Mouse (Mus musculus) Patski (cell line): Measurements from ENCODE around the gene Kcnc2. TPM values are rescaled to one million over a fixed set of nuclear protein-coding genes. Genes with fewer than 3 reads are reported as not detected.

Source experiments
- ATAC-seq: fragments of 100-300 bp; one replicate; pipeline ENCODE4 v1.8.0; 2021
- CTCF ChIA-PET: fragments of 350-600 bp; sonication (Branson Sonifier 250); formaldehyde crosslinking; loops from one replicate; lab custom pipeline; 2022; ENCODE audit warnings: inconsistent platforms; lab: Charles Lee
- POLR2A ChIA-PET: fragments of 350-600 bp; sonication (Branson Sonifier 250); formaldehyde crosslinking; loops from one replicate; lab custom pipeline; 2022; ENCODE audit warnings: antibody characterized with exemption, inconsistent platforms; lab: Charles Lee
- DNase-seq: peaks from one replicate; pipeline ENCODE4 v3.0.0-alpha.2; 2011; ENCODE audit warnings: low read depth, low spot score
- H3K27me3 ChIP-seq: fragments of 371-371 bp; one replicate; pipeline ENCODE4 v1.5.1; 2021
- CTCF ChIP-seq: fragments of 100-300 bp; IDR thresholded peaks from one replicate; pipeline ENCODE4 v1.5.1; 2021
- in situ Hi-C: fragments of 300-500 bp; cut with MboI; formaldehyde crosslinking; loops from 3 replicates; pipeline ENCODE4 v1.11.1; 2018; ENCODE audit warnings: low pct_unique_long_range_greater_than_20kb, mixed read lengths
- polyA plus RNA-seq: library from polyadenylated mRNA; unstranded; gene quantifications from one replicate; pipeline ENCODE4 v1.2.3, GENCODE M21; 2021

Gene Kcnc2
- polyA plus RNA-seq, 1 experiment from 2014 or later: 0.14 TPM

DNA sequence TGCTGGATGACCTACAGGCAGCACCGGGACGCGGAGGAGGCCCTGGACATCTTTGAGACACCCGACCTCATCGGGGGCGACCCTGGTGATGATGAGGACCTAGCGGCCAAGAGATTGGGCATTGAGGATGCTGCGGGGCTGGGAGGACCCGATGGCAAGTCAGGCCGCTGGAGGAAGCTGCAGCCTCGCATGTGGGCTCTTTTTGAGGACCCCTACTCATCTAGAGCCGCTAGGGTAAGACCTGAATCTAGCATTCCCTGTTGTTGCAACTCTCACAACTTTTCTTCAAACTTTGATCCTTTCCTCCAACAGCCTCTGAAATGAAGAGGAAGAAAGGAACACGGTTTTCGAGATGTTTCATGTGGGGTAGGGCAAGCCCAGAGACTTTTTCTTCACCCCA, 1.2 kb downstream of the Kcnc2 start:
- ATAC-seq (no peak), DNase-seq (no peak)
- TF ChIP-seq CTCF: no peak
- ChIA-PET CTCF (interaction anchor here (0.7 kb wide), 1 partner anchor 446 kb away, joined by 3 read pairs; no protein-coding TSS in a partner anchor), POLR2A (no interaction called here)
- no peaks in the 10 kb centered on the region for H3K27me3 ChIP-seq
- in situ Hi-C loops: no loop called here

DNA sequence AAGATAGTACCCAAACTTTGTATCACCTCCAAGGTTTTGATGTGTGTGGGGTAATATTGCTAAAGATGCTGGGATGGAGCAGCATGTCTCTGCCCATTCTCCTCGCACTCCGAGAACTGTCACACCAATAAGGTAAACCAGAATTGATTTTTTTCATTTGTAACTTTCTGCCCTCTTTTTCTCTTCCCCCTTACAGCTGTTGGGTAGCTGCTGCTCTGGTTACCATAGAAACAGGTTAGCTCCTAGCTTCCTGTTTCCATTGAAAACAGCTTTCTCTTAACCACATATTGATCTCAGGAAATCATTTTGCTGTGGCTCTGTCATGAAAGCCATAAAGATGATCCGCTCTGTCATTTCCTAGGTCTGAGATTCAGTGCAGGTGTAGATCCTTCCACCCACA, 7.1 kb downstream of the Kcnc2 start:
- in situ Hi-C loops: no loop called here
- TF ChIP-seq CTCF: no peak
- POLR2A ChIA-PET: no interaction called here
- ATAC-seq: no peak
- CTCF ChIA-PET: no interaction called here
- H3K27me3 ChIP-seq: no peaks in the 10 kb centered on the region
- no peak for DNase-seq

DNA sequence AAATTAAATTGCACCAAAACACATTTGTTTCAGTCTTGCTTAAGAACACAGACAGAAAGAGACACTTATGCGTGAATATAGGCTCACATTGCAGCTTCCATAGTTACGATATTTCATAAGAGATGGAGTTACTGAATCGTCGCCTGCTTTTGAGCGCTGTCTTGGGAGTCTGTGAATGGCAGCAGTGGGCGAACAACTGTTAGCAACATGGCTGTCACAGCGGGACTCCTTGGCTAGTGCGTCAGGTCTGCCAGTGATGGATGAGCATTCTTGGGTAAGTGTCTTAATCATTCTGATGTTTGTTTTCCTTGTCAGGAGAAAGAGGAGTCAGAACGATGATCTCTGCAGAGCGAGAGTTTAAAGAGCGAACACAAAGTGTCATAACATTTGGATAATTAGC, 44.2 kb downstream of the Kcnc2 start:
- no peaks in the 10 kb centered on the region for H3K27me3 ChIP-seq
- no peak for ATAC-seq
- DNase-seq: no peak
- no peak for TF ChIP-seq CTCF
- in situ Hi-C loops: no loop called here
- CTCF ChIA-PET: interaction anchor here (1.3 kb wide), 1 partner anchor 431 kb away, joined by 3 read pairs; no protein-coding TSS in a partner anchor
- POLR2A ChIA-PET: no interaction called here

DNA sequence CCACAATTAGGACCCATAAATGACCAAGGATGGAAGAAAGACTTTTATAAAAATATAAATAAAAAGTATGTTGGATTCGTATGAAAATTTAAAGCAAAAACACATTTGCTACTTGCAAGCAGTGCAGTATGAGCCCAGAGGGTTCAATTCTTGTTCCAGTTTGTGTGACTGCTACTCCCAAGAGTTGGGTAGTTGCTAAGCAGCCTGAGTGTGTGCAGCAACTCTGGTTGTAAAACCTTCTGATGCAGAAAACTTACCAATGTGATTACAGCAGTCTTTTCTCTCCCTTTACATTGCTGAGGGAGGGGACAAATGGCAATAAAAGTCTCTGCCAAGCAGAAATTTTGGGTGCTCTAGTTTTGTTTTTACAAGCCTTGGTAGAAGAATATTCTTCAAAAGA, 46.9 kb downstream of the Kcnc2 start:
- TF ChIP-seq CTCF: no peak
- ATAC-seq: no peak
- ChIA-PET POLR2A (no interaction called here), CTCF (no interaction called here)
- in situ Hi-C loops: no loop called here
- no peaks in the 10 kb centered on the region for H3K27me3 ChIP-seq
- DNase-seq: no peak

DNA sequence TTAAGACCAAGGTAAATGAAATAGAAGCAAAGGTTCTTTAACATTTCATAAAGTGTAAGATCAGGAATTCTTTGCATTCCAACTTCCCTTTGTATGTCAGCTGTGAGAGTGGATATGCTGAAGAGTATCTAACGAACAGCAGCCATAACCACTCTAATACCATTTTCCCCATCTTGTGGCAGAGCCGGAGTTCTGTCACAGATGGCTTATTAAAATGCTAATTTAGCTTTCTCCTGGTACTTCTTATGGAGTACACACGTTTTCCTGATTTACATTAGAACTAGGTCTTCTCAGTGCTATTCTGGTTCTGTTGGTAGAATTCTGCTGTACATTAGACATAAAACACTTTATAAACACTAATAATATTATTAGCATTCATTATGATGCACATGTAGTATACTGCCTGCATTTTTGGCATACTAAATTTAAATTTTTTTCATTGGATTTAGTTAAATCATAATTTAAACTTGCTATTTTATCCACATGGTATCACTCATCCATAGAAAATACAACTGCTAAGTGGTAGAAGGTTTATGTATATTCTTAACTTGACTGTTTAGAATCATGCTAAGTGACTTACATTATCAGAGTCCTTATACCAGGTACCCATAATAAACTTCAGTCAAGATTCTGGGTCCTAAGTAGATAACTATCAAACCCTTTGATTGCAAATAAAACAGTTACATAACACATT, 86.9 kb downstream of the Kcnc2 start:
- POLR2A ChIA-PET: no interaction called here

DNA sequence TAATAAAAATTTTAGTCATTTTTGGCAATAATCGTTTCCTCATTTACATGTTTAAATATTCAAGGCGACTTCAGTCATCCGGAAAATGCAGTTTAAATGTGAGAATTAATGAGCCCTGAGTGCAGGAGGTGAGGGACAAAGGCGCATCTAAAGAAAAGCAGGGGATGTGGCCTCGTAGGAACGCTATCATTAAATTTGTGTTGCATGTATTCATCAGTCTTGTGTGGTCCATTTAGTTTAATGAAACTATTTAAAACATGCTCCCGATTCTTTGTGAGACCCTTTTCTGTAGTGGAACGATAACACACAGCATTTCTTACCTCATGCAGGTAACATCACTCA, 87.4 kb downstream of the Kcnc2 start:
- in situ Hi-C loops: no loop called here
- POLR2A ChIA-PET: no interaction called here
- CTCF ChIA-PET: no interaction called here

More for the DNA sequence above, 86.9 kb downstream of the Kcnc2 start:
- H3K27me3 ChIP-seq: peaks cover 5% of the 10 kb centered on the region
- DNase-seq (no peak), ATAC-seq (no peak)
- CTCF ChIA-PET: no interaction called here
- in situ Hi-C loops: no loop called here
- no peak for TF ChIP-seq CTCF

DNA sequence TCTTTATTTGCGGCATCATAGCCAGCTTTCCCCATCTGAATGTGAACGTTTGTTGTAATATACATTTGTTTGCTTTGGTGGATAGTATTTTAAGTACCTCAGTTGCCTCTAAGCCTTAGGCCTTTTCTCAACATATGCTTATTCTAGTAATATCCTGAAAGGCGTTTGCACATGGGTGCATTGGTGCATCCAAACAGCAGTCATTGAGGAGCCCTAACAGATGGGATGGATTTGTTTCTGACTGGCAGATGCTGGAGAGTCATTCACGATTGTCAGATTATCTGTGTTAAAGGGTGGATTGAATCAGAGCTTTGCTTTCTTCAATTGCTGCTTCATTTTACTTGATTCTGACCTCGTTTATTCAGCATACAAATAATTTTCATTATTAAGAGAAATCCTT, 89.8 kb downstream of the Kcnc2 start:
- CTCF ChIA-PET: interaction anchor here (1.7 kb wide), 1 partner anchor 17 kb away, joined by 5 read pairs; no protein-coding TSS in a partner anchor
- POLR2A ChIA-PET: no interaction called here
- DNase-seq (no peak), ATAC-seq (no peak)
- in situ Hi-C loops: no loop called here
- no peak for TF ChIP-seq CTCF
- no peaks in the 10 kb centered on the region for H3K27me3 ChIP-seq

More for the DNA sequence above, 87.4 kb downstream of the Kcnc2 start:
- no peaks in the 10 kb centered on the region for H3K27me3 ChIP-seq
- TF ChIP-seq CTCF: no peak
- DNase-seq (no peak), ATAC-seq (no peak)

DNA sequence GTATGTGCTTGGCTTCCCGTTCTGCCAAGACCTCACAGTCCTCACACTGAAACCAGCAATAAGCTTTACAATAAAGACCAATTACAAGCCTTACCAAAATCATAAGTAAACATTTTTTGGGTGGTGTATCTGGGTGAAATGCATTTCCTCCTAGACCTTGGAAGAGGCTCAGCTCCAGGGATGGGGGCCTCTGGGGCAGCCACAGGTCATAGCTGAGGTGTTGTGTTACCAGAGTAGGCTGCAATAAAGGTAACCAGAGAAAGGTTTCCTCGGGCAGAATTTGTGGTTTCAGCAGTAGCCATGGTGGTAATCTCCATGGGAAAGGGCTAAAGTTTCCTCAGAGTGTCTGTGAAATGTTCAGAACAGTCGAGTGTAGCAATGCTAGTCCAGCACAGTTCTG, 97.4 kb downstream of the Kcnc2 start:
- no peak for TF ChIP-seq CTCF
- ChIA-PET POLR2A (no interaction called here), CTCF (no interaction called here)
- DNase-seq: peak; percentile 4
- no peaks in the 10 kb centered on the region for H3K27me3 ChIP-seq
- in situ Hi-C loops: no loop called here
- ATAC-seq: peak; percentile 35

DNA sequence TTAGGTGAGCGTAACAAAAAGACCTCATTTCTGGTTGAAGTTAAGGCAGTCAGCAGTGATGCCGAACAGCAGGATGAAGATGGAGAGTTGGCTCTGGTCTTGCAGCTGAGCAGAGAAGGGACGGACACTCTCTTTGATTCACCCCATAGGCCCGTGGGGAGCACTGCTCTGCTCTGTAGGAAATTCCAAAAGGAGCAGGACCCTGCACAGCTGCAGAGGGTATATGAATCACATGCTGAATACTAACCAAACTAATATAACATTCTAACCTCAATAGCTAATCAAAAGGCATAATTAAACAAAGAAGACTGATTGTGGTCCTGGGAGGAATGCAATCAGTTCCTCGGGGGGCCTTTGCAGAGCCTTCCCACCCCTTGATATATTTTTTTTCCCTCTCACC, 106.2 kb downstream of the Kcnc2 start:
- ChIA-PET POLR2A (no interaction called here), CTCF (interaction anchor here (1.1 to 1.3 kb wide), 3 partner anchors 12 to 335 kb away, joined by 3 read pairs; no protein-coding TSS in a partner anchor)
- in situ Hi-C loops: no loop called here

DNA sequence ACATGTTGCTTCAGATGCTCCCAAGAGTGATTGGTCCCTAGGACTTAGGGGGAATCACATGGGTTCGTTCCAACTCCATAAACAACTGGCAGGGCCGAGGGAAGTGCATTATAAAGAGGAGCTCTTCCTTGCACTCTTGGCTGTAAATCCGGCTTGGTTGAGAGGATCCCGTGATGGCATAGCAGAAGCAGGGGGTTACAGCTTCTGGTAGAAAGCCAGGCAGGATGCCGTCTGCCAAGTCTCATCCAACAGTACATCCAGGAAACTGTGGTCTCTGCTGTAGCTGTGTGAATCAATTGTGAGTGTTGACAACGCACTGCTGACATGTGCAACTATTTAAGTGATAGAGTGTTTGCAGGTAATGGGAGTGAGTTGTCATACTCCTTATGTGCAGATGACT, 107.5 kb downstream of the Kcnc2 start:
- no peak for DNase-seq
- POLR2A ChIA-PET: no interaction called here
- no peak for TF ChIP-seq CTCF
- in situ Hi-C loops: no loop called here
- no peaks in the 10 kb centered on the region for H3K27me3 ChIP-seq
- CTCF ChIA-PET: interaction anchor here (1.5 kb wide), 1 partner anchor 12 kb away, joined by 5 read pairs; no protein-coding TSS in a partner anchor
- ATAC-seq: no peak

More for the DNA sequence above, 106.2 kb downstream of the Kcnc2 start:
- no peaks in the 10 kb centered on the region for H3K27me3 ChIP-seq
- ATAC-seq (no peak), DNase-seq (no peak)
- no peak for TF ChIP-seq CTCF

DNA sequence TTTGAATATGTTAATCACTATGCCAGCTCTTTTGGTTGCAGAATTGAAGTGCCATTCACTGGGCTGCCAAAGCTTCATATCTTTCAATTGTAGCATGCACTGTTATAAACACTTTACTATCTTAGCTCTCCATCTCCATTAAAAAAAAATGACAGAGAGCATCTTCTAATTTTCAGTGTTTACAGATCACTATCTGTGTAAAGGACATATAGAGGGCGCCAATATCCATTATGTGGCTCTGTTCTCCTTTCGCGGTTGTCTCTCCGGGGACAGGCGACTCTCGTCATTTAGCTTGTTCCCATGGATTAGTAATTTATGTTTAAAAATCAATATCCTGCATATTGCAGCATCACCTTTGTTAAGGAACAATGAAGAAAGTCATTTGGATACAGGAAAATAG, 109.7 kb downstream of the Kcnc2 start:
- in situ Hi-C loops: no loop called here
- ATAC-seq (no peak), DNase-seq (no peak)
- CTCF ChIA-PET: no interaction called here
- POLR2A ChIA-PET: no interaction called here
- TF ChIP-seq CTCF: no peak
- H3K27me3 ChIP-seq: no peaks in the 10 kb centered on the region
